Mouse (Mus musculus): ENCODE measurements around the gene Grhpr. TPM values are rescaled to one million over a fixed set of nuclear protein-coding genes. Genes with fewer than 3 reads are reported as not detected.

Gene Grhpr
- 231 and 248 TPM in 2 replicates for polyA plus RNA-seq (2012; rRNA removed)

DNA sequence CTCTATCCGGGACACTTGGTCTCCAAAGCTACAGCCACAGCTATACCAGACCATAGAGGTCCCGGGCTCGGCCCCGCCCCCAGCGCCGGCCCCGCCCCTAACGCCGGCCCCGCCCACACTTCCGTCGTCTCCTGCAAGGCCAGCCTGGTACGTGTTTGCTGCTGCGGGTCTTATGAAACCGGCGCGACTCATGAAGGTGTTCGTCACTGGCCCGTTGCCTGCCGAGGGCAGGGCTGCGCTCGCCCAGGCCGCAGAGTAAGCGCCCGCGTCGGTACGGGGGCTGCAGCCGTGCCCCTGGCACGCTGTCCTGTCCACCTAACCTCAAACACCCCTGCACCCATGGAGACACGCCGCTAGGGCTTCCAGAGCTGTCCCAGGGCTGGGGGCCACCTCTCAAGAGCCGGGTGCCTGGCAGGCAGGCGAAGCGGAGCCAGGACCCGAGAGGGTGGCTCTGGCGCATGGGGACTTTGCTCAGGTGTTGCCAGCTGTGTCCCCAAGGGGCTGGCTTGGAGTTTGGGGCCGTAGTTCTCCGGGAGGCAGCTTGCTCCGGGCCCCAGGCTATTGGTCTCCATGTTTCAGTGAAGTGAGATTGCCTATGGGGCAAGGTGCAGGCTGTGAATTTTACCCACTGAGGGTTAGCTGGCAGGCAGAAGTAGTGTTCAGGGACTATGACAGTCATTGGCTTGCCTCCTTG lies at the start of gene Grhpr:
TSS of gene Grhpr (plus strand) at position 116 of the 694 bp plus-strand sequence.

GRCm38 (mm10) chr4:45012105-45012975 lies 31.1 kb downstream of the Grhpr start, which contains the start of gene Zbtb5:
Gene Zbtb5 (minus strand): TSS chr4:45012412.

GRCm38 (mm10) chr4:45018452-45018980 lies 37.3 kb downstream of the Grhpr start, which contains the start of gene Polr1e:
Gene Polr1e (plus strand): TSS chr4:45018583.

Other genes starting within 250 kb of the Grhpr start
- gene Zcchc7, start 225.5 kb upstream of the Grhpr start, polyA plus RNA-seq (2012; rRNA removed) = 9.0 and 10.0 TPM in 2 replicates
- 3.9 and 4.0 TPM in 2 replicates for gene Zbtb5, start 31.0 kb downstream of the Grhpr start, polyA plus RNA-seq (2012; rRNA removed)
- 5.0 and 5.2 TPM in 2 replicates for gene Polr1e, start 37.2 kb downstream of the Grhpr start, polyA plus RNA-seq (2012; rRNA removed)
- 3.0 and 3.9 TPM in 2 replicates for gene Fbxo10, start 103.2 kb downstream of the Grhpr start, polyA plus RNA-seq (2012; rRNA removed)
- gene Tomm5, start 126.7 kb downstream of the Grhpr start, polyA plus RNA-seq (2012; rRNA removed) = 99.6 and 109 TPM in 2 replicates
- 0.06 and 0.07 TPM in 2 replicates for gene Frmpd1, start 203.5 kb downstream of the Grhpr start, polyA plus RNA-seq (2012; rRNA removed)